Mouse (Mus musculus) forebrain, embryonic 12.5 days (tissue): ENCODE data around the gene Ccin. TPM values are rescaled to one million over a fixed set of nuclear protein-coding genes. Genes with fewer than 3 reads are reported as not detected.

Experiments used
- ATAC-seq: fragments of 200-750 bp; cut with Nextera tagmentation; 2 replicates; pipeline ENCODE4 v1.8.0; 2017; ENCODE audit warnings: moderate TSS enrichment; ENCODE audit not compliant: low FRiP score
- H3K27ac ChIP-seq: fragments of 300-500 bp; sonication (generic); 2 replicates; pipeline ENCODE4 v1.5.1; 2016; ENCODE audit warnings: mild to moderate bottlenecking
- H3K27me3 ChIP-seq: fragments of 300-500 bp; sonication (generic); 2 replicates; pipeline ENCODE4 v1.6.1; 2016; ENCODE audit warnings: mild to moderate bottlenecking
- H3K36me3 ChIP-seq: fragments of 300-500 bp; sonication (generic); replicated peaks from 2 replicates; pipeline ENCODE4 v1.6.1; 2016; ENCODE audit warnings: mild to moderate bottlenecking
- H3K4me1 ChIP-seq: fragments of 300-500 bp; sonication (generic); 2 replicates; pipeline ENCODE4 v1.6.1; 2016
- H3K4me2 ChIP-seq: fragments of 300-500 bp; sonication (generic); 2 replicates; pipeline ENCODE4 v1.6.1; 2016; ENCODE audit warnings: mild to moderate bottlenecking, moderate library complexity
- H3K4me3 ChIP-seq: fragments of 300-500 bp; sonication (generic); replicated peaks from 2 replicates; pipeline ENCODE4 v1.5.1; 2016; ENCODE audit warnings: mild to moderate bottlenecking
- H3K9ac ChIP-seq: fragments of 300-500 bp; sonication (generic); 2 replicates; pipeline ENCODE4 v1.6.1; 2016; ENCODE audit warnings: mild to moderate bottlenecking
- H3K9me3 ChIP-seq: fragments of 300-500 bp; sonication (generic); 2 replicates; pipeline ENCODE4 v1.6.1; 2016
- WGBS: fragments of 180-500 bp; shearing (Covaris S2); methylation state at CpG from one replicate; pipeline ENCODE4 v1.1.7; 2016; 5-methylcytosine and 5-hydroxymethylcytosine counted together
- polyA plus RNA-seq: library from polyadenylated mRNA; unstranded; fragments of >200 nt; fragmentation: Nextera tagmentation; extraction: Ambion mirVana; gene quantifications from 2 replicates; pipeline ENCODE4 v1.2.1, GENCODE M21; 2016

The Ccin gene
- 0.09 TPM in 1 of 2 replicates, not detected in the other for polyA plus RNA-seq

DNA sequence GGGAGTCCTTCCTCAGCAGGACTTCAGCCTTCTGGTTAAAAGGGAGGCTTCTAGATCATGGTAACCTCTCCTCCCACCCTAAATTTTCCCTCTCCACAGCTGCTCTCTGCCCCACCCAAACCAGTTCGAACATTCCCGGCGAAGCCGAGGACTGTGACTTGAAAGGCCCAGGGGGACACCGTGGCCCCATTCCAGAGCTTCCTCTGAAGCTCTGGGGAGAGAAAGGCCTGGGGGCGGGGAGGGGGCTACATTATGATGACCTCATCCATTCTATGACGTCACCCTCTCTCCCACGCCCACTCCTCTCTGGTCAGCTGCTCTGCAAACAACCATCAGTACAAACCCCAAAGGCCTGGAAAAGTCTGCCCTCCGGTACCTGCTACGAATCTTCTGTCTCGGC, at the start of gene Ccin:
Gene Ccin, plus strand, starts transcription at position 303 of the 400 bp plus-strand sequence.
- Histone ChIP-seq H3K36me3 (no peaks in the 10 kb centered on the region), H3K27me3 (peaks cover 28% of the 10 kb centered on the region), H3K4me2 (peak within 1 kb of the TSS; percentile 59), H3K27ac (no peak within 1 kb of the TSS), H3K4me1 (peaks cover 15% of the 10 kb centered on the region), H3K9ac (peak within 1 kb of the TSS; percentile 53; the same call in 1 of the 2 replicates), H3K9me3 (no peaks in the 10 kb centered on the region), H3K4me3 (peak within 1 kb of the TSS; percentile 34)
- no peak for ATAC-seq
- WGBS = 88% methylated on average over 11 of the region's 11 CpGs

DNA sequence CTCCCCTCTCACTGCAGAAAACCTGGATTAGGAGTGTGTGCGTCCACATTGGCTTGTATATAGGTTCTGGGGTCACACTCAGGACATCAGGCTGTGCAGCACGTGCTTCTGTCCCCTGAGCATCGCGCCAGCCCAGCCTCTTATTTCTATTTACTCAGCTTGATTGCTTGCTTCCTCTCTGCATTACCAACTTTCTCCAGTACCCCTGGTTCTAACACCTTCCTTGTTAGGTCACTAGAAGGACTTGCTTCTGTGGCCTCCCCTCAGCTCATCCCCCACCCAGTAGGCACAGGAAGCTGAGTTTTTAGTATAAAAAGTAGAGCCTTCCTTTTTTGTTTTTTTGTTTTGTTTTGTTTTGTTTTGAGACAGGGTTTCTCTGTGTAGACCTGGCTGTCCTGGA, 47.1 kb upstream of the Ccin start:
- ATAC-seq = no peak
- WGBS = 98% methylated on average over 4 of the region's 4 CpGs
- Histone ChIP-seq H3K9me3 (no peaks in the 10 kb centered on the region), H3K4me3 (no peak overlapping the region), H3K4me2 (no peak overlapping the region), H3K27ac (no peak overlapping the region), H3K4me1 (no peaks in the 10 kb centered on the region), H3K27me3 (no peaks in the 10 kb centered on the region), H3K36me3 (peaks cover 55% of the 10 kb centered on the region), H3K9ac (no peak overlapping the region)

DNA sequence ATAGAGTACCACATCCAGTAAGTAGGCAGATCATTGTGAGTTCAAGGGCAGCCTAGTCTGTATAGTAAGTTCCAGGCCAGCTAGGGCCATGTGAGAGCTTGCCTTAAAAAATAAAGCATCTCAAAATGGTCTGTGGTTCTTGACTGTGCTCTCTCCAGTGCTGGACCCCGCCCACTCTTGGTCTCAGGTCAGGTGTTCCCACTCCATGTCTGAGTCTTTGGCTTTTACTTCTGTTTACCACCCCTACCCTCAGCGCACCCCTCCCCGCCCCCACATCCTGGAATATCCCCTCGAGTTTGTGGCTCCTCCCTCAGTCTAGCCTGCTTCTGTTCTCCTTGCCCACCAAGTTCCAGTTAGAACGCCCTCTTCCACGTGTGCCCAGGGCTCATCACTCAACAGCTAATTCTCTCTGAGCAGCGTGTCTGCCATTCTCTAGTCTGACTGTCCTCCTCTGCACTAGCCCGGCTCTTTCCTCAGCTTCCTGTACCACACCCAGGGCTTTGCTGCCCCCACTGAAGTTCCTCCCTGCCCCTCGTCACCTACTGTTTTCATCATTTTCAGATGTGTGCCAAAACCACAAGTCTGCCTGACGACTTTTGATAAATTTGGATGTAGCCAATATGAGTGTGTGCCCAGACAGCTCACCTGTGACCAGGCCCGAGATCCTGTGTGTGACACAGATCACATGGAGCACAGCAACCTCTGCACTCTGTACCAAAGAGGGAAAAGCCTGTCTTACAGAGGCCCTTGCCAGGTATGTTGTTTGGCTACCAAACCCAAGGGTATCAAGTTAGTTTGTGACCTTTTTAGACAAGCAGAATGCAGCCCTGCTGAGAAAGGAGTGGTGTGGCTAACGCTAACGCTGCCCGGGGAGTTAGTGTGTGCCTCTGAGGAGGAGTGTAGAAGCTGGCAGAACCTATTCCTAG, 46.3 kb upstream of the Ccin start:
- 84% methylated on average over 14 of the region's 14 CpGs for WGBS
- Histone ChIP-seq H3K4me1 (no peaks in the 10 kb centered on the region), H3K9ac (no peak overlapping the region), H3K36me3 (peaks cover 54% of the 10 kb centered on the region), H3K4me3 (no peak overlapping the region), H3K4me2 (no peak overlapping the region), H3K27ac (no peak overlapping the region), H3K27me3 (no peaks in the 10 kb centered on the region), H3K9me3 (no peaks in the 10 kb centered on the region)
- no peak for ATAC-seq

DNA sequence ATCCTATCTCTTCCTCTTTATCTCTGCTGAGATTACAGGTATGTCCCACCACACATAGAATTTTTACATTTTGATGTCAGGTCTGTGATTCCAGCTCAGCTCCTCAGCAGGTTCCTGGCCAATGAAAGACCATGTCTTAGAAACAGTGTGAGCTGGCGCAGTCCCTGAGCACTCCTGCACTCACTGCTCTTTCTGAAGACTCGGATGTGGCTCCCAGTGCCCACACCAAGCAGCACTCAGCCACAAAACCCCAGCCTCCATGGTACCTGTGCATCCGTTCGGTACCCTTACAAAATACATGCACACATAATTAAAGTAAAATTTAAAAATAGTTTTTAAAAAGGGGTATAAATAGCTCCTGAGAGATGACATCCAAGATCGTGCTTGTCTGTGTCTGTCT, 42.0 kb upstream of the Ccin start:
- Histone ChIP-seq H3K9ac (no peak overlapping the region), H3K27ac (no peak overlapping the region), H3K4me3 (no peak overlapping the region), H3K4me1 (no peaks in the 10 kb centered on the region), H3K4me2 (no peak overlapping the region), H3K9me3 (no peaks in the 10 kb centered on the region), H3K27me3 (no peaks in the 10 kb centered on the region), H3K36me3 (peaks cover 45% of the 10 kb centered on the region)
- no peak for ATAC-seq
- 89% methylated on average over 5 of the region's 5 CpGs for WGBS

DNA sequence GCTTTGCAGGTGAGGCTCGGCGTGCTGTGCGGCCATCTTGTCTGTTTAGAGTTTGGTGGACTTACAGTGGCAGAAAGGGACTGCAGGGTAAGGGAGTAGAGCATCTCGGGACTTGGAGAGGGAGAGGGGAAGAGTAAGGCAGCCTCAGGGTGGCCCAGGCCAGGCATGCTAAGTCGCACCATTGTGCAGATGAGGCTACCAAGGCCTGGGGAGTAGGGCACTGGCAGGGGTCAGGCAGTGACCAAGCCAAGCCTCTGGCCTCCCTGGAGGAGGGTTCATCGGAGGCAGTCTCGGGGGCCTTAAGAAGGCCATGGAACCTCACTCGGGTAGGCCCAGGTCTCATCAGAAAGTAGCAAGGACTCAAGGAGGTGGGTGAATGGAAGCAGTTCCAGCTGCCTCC, 40.9 kb upstream of the Ccin start:
- Histone ChIP-seq H3K36me3 (peaks cover 45% of the 10 kb centered on the region), H3K9me3 (no peaks in the 10 kb centered on the region), H3K27ac (no peak overlapping the region), H3K4me2 (no peak overlapping the region), H3K27me3 (no peaks in the 10 kb centered on the region), H3K9ac (no peak overlapping the region), H3K4me3 (no peak overlapping the region), H3K4me1 (no peaks in the 10 kb centered on the region)
- no peak for ATAC-seq
- WGBS = 82% methylated on average over 8 of the region's 8 CpGs

DNA sequence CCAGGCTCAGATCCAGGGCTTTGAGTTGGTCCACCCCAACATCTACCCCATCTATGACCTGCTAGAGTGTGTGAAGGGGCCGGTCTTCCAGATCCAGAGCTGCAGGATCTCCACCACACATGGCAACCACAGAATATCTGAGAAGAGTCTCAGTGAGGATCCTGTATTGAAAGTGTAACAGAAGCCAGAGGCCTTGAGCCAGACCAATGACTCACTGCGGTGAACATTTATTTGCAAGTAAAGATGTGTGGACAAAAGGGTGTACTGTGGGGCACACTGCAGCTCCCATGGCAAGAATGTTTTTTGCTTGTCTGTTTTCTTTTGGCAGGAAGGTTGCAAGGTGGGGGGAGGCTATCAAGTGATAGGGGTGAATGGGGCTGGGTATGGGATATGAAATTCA, 35.7 kb upstream of the Ccin start:
- ATAC-seq = no peak
- no peak overlapping the region for H3K27ac ChIP-seq
- H3K9ac ChIP-seq = no peak overlapping the region
- no peaks in the 10 kb centered on the region for H3K9me3 ChIP-seq
- H3K36me3 ChIP-seq = peaks cover 12% of the 10 kb centered on the region
- H3K27me3 ChIP-seq = no peaks in the 10 kb centered on the region
- WGBS = 98% methylated on average over 2 of the region's 2 CpGs
- H3K4me1 ChIP-seq = no peaks in the 10 kb centered on the region
- H3K4me3 ChIP-seq = no peak overlapping the region
- H3K4me2 ChIP-seq = no peak overlapping the region

DNA sequence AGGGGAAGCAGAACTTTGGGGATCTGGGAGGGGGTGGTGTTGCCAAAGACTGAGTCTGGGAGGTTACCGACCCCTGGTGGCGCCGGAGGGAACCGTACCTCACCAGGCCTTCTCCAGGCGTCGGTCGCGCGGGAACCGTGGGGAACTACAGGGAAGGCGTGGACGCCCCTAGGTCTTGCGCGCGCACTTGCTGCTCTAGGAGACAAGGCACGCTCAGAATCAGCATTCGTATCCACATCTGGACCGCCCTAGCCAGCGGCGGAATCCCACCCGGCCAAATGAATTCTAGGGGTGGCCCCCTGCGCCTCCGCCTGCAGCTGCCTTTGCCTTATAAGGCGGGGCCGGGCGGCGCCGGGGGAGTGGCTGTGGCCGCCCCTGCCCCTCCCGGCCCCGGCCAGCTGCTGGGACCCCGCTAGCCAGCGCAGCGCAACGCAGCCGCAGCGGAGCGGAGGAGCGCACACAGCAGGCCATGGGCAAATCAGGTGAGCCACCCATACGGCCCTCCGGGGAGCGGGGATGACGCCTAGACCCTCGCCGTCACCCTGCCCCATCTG, 25.9 kb upstream of the Ccin start, which contains the start of gene Glipr2:
Gene Glipr2, plus strand, starts transcription at position 110 of the 554 bp plus-strand sequence.
- Histone ChIP-seq H3K4me2 (peak within 1 kb of the TSS; percentile 83), H3K36me3 (no peaks in the 10 kb centered on the region), H3K9ac (peak within 1 kb of the TSS; percentile 77), H3K27me3 (peaks cover 27% of the 10 kb centered on the region), H3K4me3 (peak within 1 kb of the TSS; percentile 70), H3K27ac (peak within 1 kb of the TSS; percentile 82), H3K4me1 (peaks cover 18% of the 10 kb centered on the region), H3K9me3 (no peaks in the 10 kb centered on the region)
- under 1% methylated on average over 45 of the region's 45 CpGs for WGBS
- peak; percentile 90 for ATAC-seq

DNA sequence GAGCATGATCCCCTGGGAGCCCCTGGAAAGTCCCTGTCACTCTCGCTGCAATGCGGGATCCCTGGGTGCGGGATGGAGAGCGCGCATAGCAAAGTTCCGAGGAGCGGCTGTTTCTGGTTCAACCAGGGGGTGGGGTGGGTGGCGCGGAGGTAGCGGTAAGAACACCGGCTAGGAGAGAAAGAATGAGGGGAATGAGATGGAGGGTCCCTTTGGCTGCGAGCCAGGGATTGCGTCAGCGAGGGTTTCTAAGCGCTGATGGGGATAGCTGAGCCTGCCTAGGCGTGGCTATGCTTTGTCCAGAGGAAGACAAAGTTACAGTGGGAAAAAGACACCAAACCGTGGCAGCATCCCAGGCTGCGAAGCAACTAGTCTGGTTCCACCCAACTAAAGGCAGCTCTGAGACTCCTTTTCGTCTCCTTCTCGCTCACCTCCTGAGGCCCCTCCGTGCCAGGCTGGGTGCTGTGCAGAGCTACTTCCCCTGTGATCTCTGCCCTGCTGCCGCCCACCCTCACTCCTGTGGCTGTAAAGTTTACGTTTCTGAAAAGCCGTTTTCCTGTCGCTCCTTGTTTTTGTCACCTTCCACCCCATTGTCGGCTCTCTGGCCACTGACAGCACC, 25.3 kb upstream of the Ccin start:
- WGBS = 0% methylated on average over 26 of the region's 26 CpGs
- Histone ChIP-seq H3K27ac (peak overlapping the region; percentile 82), H3K9ac (peak overlapping the region; percentile 77), H3K36me3 (no peaks in the 10 kb centered on the region), H3K4me1 (peaks cover 18% of the 10 kb centered on the region), H3K4me3 (peak overlapping the region; percentile 70), H3K4me2 (peak overlapping the region; percentile 83), H3K9me3 (no peaks in the 10 kb centered on the region), H3K27me3 (peaks cover 27% of the 10 kb centered on the region)
- peak; percentile 88 for ATAC-seq

DNA sequence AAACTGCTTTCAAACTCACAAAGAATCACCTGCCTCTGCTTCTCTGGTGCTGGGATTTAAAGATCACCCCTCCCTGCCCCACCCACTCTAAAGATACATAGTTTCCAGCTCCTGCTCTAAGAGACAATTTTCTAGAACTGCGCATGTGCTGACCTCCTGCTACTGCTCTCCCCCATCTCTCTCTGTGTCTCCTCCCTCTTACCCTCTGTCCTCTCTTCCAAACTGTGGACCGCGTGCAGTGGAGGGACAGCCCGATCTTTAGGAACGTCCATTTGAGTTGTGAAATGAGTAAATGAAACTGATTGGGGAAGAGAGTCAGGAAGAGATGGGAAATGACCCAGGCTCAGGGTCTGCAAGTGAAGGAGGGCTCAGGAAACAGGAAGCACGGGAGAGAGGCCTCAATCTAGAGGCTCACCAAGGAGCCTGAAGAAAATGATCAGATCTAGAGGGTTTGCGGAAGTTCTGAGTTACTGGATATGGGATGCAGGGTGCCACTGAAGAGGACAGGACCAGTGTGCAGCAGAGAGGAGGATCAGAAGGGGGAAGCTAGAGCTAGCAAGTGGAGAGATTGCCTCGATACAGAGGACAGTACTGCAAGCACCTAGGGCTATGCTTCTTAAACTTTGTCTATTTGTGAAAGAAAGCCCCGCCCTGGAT, 23.6 kb upstream of the Ccin start:
- peaks cover 27% of the 10 kb centered on the region for H3K27me3 ChIP-seq
- 79% methylated on average over 9 of the region's 9 CpGs for whole genome bisulfite sequencing

DNA sequence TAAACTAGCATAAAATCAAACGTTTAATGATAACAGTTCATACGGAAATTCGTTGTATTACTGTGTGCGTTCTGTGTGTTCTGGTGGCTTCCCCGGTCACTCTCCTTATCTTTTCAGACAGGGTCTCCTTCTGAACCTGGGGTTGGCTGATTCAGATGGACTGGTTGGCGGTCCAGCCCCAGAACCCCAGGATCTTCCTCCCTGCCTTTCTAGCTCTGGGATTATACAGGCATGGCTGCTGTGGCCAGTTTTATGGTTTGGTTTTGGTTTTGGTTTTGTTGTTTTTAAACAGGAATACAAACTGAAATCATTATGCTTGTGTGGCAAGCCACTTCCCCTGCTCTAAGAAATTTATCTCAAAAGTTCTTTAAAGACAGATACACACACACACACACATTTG, 23.1 kb upstream of the Ccin start:
- Histone ChIP-seq H3K9ac (no peak overlapping the region), H3K27ac (no peak overlapping the region), H3K36me3 (no peaks in the 10 kb centered on the region), H3K27me3 (peaks cover 27% of the 10 kb centered on the region), H3K9me3 (no peaks in the 10 kb centered on the region), H3K4me1 (peaks cover 24% of the 10 kb centered on the region), H3K4me3 (no peak overlapping the region), H3K4me2 (no peak overlapping the region)
- WGBS = 91% methylated on average over 6 of the region's 6 CpGs
- ATAC-seq = no peak

More for the DNA sequence above, 23.6 kb upstream of the Ccin start:
- no peak overlapping the region for H3K4me3 ChIP-seq
- H3K9ac ChIP-seq = no peak overlapping the region
- no peaks in the 10 kb centered on the region for H3K36me3 ChIP-seq
- H3K4me1 ChIP-seq = peaks cover 21% of the 10 kb centered on the region
- no peaks in the 10 kb centered on the region for H3K9me3 ChIP-seq
- no peak for ATAC-seq
- no peak overlapping the region for H3K27ac ChIP-seq
- H3K4me2 ChIP-seq = no peak overlapping the region

DNA sequence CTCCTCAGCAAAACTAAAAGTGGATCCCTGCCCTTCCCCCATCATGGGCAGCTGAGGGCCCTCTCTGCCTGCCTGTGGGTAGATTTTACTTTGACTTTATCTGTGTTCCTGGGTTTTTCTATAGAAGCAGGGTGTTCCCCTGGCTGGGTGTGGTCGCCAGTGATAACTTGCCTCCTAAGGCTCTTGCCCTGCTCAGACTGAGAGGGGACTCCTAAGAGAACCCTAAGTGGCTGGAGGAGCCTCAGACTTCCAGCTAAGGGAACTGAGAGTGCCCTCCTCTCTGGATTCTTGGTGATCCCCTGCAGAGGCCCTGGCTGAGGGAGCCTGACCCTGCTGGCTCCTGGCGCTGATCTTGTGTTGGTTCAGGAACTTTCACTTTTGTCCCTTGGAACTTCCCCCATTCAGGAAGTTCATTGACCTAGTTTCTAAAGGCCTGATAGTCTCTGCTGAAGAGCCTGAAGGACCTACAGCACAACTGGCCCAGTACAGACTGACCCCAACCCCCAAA, 18.9 kb upstream of the Ccin start:
- Histone ChIP-seq H3K27me3 (peaks cover 16% of the 10 kb centered on the region; the same call in 1 of the 2 replicates), H3K36me3 (no peaks in the 10 kb centered on the region), H3K27ac (no peak overlapping the region), H3K4me2 (no peak overlapping the region), H3K4me3 (no peak overlapping the region), H3K9ac (no peak overlapping the region), H3K4me1 (peaks cover 19% of the 10 kb centered on the region), H3K9me3 (no peaks in the 10 kb centered on the region)
- 43% methylated on average over 2 of the region's 2 CpGs for WGBS
- ATAC-seq = no peak
